ENCODE assay signal across 7 mouse cellular contexts in the genomic region with DNA sequence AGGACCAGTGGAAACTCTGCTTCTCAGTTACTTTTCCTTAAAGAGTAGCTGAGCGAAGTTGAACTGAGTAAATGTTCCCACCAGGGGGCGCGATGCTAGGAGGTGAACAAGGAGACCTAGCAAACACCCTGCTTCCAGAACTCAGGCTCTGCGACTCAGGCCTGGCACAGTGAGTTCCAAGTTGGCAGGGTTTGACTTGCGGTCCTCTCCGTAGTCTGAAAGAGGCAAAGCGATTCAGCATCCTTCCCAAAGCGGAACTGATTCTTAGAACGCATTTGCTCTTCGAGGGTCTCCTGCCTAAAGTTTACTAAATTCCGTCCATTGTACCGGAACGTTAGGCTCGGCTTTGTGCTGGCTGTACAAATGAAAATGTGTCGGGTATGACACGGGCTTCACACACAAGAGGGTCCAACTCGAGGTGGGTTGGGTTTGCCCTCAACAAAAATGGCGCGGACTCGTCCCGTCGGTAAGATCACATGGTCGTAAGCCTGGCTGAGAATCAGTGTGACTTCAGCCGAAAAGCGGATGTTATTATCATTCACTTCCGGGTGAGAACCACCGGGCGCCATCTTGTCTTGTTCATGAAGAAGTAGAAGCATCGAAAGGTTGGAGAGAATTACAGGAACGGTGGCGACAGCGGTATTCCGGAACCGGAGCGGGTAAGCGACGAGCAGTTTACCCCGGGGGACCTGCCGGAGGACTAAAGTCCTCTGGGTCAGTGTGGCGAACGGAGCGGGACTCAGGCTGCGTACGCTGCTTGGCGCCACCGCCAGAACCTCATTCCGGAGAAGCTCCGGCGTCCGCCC. TPM values are rescaled to one million over a fixed set of nuclear protein-coding genes. Genes with fewer than 3 reads are reported as not detected.
DNase-seq lines count a peak whose midpoint lies in the region; ATAC-seq lines count a peak whose summit lies in the region.

Pnisr (plus strand) TSS at position 103 of the 806 bp plus-strand sequence.

- peak within 1 kb of the TSS; percentile 87 for H3K9ac ChIP-seq in intestine, embryonic 15.5 days

- peaks cover 5% of the 10 kb centered on the region for H3K4me1 ChIP-seq in intestine, embryonic 15.5 days (replicated peaks)
- H3K4me1 ChIP-seq in midbrain, embryonic 10.5 days, result peaks cover 18% of the 10 kb centered on the region

- H3K27me3 ChIP-seq in intestine, embryonic 15.5 days (replicated peaks), result no peaks in the 10 kb centered on the region
- H3K27me3 ChIP-seq in midbrain, embryonic 10.5 days (ENCODE audit: low read depth, poor library complexity, severe bottlenecking), result no peaks in the 10 kb centered on the region

- WGBS in intestine, embryonic 15.5 days, result under 1% methylated on average over 50 of the region's 50 CpGs
- under 1% methylated on average over 50 of the region's 50 CpGs for WGBS in midbrain, embryonic 10.5 days

- peak within 1 kb of the TSS; percentile 95 for H3K27ac ChIP-seq in intestine, embryonic 15.5 days
- peak within 1 kb of the TSS; percentile 98 for H3K27ac ChIP-seq in midbrain, embryonic 10.5 days (replicated peaks)

- H3K4me2 ChIP-seq in intestine, embryonic 15.5 days (replicated peaks), result peak within 1 kb of the TSS; percentile 58

- ATAC-seq in intestine, embryonic 15.5 days, result peak; percentile 98

- H3K4me3 ChIP-seq in intestine, embryonic 15.5 days (replicated peaks), result peak within 1 kb of the TSS; percentile 78
- H3K4me3 ChIP-seq in midbrain, embryonic 10.5 days, result peak within 1 kb of the TSS; percentile 81

- no peaks in the 10 kb centered on the region for H3K36me3 ChIP-seq in intestine, embryonic 15.5 days
- H3K36me3 ChIP-seq in midbrain, embryonic 10.5 days, result peaks cover 4% of the 10 kb centered on the region; the same call in 1 of the 2 replicates

- peak; percentile 93 for DNase-seq in adrenal gland, adult 2 months
- peak; percentile 94 for DNase-seq in embryo, embryonic 11.5 days (ENCODE audit: low read depth, low spot score)
- DNase-seq in gastrocnemius, postnatal 36 days, result peak; percentile 88 to 93
- peak; percentile 96 to 98 for DNase-seq in left cerebral cortex, postnatal 25 days (ENCODE audit: low spot score in 2 of 2)
- DNase-seq in midbrain, embryonic 10.5 days (ENCODE audit: low spot score), result peak; percentile 94
- DNase-seq in right cerebral cortex, postnatal 4 days, result peak; percentile 99

- no peaks in the 10 kb centered on the region for H3K9me3 ChIP-seq in intestine, embryonic 15.5 days
- no peaks in the 10 kb centered on the region for H3K9me3 ChIP-seq in midbrain, embryonic 10.5 days (replicated peaks)

- intact Hi-C loops in gastrocnemius, postnatal 36 days (cut with DNase I), result loop anchor here (5.0 kb wide), 1 partner anchor 105 kb away; no protein-coding TSS in a partner anchor
- intact Hi-C loops in left cerebral cortex, postnatal 25 days (cut with DNase I), result loop anchor here (2.0 to 5.0 kb wide), 3 partner anchors 83 to 143 kb away; partner anchors contain the start of gene Faxc

RNA-seq across cellular contexts. Expression of gene Pnisr, which starts in this region (rescaled TPM):
- 100 to 1,000 TPM in 1 of 2 experiments, 10 to 100 TPM in 1; 75.0 to 105 TPM for total RNA-seq in adrenal gland, adult 2 months (2021)
- 17.0 and 30.9 TPM in 2 replicates for polyA plus RNA-seq in adrenal gland, adult 2 months (2012; rRNA removed)
- total RNA-seq in gastrocnemius, postnatal 36 days (2021), result 10 to 100 TPM; 34.2 to 38.9 TPM
- 101 and 102 TPM in 2 replicates for polyA plus RNA-seq in intestine, embryonic 15.5 days (2015; fragmentation: Nextera tagmentation; extraction: Ambion mirVana)
- total RNA-seq in left cerebral cortex, postnatal 25 days (2021), result 100 to 1,000 TPM; 158 to 190 TPM
- 144 and 163 TPM in 2 replicates for polyA plus RNA-seq in midbrain, embryonic 10.5 days (2016; fragmentation: Nextera tagmentation; extraction: Ambion mirVana)

Comparison
In these comparisons a context has a peak if more than half of its experiments do, and no peak if none do; other contexts are left out.
1. Peak in every context shown above with its lines: DNase-seq, ATAC-seq, H3K4me3 ChIP-seq and H3K27ac ChIP-seq.